Mouse (Mus musculus): Measurements from ENCODE around the gene Ly75. TPM values are rescaled to one million over a fixed set of nuclear protein-coding genes. Genes with fewer than 3 reads are reported as not detected.

Ly75 gene
- total and polyA plus RNA-seq, 2 experiments from 2014 or later: 1.5 to 2.9 TPM

- no peak for ATAC-seq (ENCODE audit: low FRiP score)
- Histone ChIP-seq H3K4me1 (ENCODE audit: insufficient read depth, low read length) (no peaks in the 10 kb centered on the region), H3K27ac (ENCODE audit: low read depth, low read length) (no peak overlapping the region), H3K27me3 (ENCODE audit: insufficient read depth, low read length) (no peaks in the 10 kb centered on the region), H3K4me3 (ENCODE audit: low read depth, low read length) (no peak overlapping the region), H3K9ac (replicated peaks; ENCODE audit: low read length, poor library complexity, severe bottlenecking) (no peak overlapping the region), H3K4me2 (ENCODE audit: low read depth, low read length, poor library complexity, severe bottlenecking) (no peak overlapping the region), H3K9me3 (ENCODE audit: low read length) (no peaks in the 10 kb centered on the region), H3K36me3 (ENCODE audit: insufficient read depth, low read length) (no peaks in the 10 kb centered on the region)
- no peak for DNase-seq (ENCODE audit: low spot score)
- WGBS: 83% methylated on average over 5 of the region's 5 CpGs
- TF ChIP-seq CTCF (IDR thresholded peaks at IDR 0.05): no peak
Observed at GRCm38 (mm10) chr2:60401694-60402093, 18.6 kb upstream of the Ly75 start.

GRCm38 (mm10) chr2:60393786-60394185 lies 10.7 kb upstream of the Ly75 start:
- no peaks in the 10 kb centered on the region for H3K27me3 ChIP-seq (ENCODE audit: insufficient read depth, low read length)
- ATAC-seq (ENCODE audit: low FRiP score) (no peak), DNase-seq (ENCODE audit: low spot score) (no peak)
- H3K4me3 ChIP-seq (ENCODE audit: low read depth, low read length): no peak overlapping the region
- WGBS: 74% methylated on average over 6 of the region's 6 CpGs
- H3K4me2 ChIP-seq (ENCODE audit: low read depth, low read length, poor library complexity, severe bottlenecking): no peak overlapping the region
- H3K9me3 ChIP-seq (ENCODE audit: low read length): no peaks in the 10 kb centered on the region
- H3K4me1 ChIP-seq (ENCODE audit: insufficient read depth, low read length): no peaks in the 10 kb centered on the region
- H3K36me3 ChIP-seq (ENCODE audit: insufficient read depth, low read length): no peaks in the 10 kb centered on the region
- no peak for TF ChIP-seq CTCF (IDR thresholded peaks at IDR 0.05)
- H3K9ac ChIP-seq (replicated peaks; ENCODE audit: low read length, poor library complexity, severe bottlenecking): no peak overlapping the region
- H3K27ac ChIP-seq (ENCODE audit: low read depth, low read length): no peak overlapping the region

GRCm38 (mm10) chr2:60392286-60392685 lies 9.2 kb upstream of the Ly75 start:
- DNase-seq (ENCODE audit: low spot score) (no peak), ATAC-seq (ENCODE audit: low FRiP score) (no peak)
- Histone ChIP-seq H3K4me2 (ENCODE audit: low read depth, low read length, poor library complexity, severe bottlenecking) (no peak overlapping the region), H3K4me3 (ENCODE audit: low read depth, low read length) (no peak overlapping the region), H3K9ac (replicated peaks; ENCODE audit: low read length, poor library complexity, severe bottlenecking) (no peak overlapping the region), H3K27ac (ENCODE audit: low read depth, low read length) (no peak overlapping the region), H3K36me3 (ENCODE audit: insufficient read depth, low read length) (no peaks in the 10 kb centered on the region), H3K4me1 (ENCODE audit: insufficient read depth, low read length) (no peaks in the 10 kb centered on the region), H3K9me3 (ENCODE audit: low read length) (no peaks in the 10 kb centered on the region), H3K27me3 (ENCODE audit: insufficient read depth, low read length) (no peaks in the 10 kb centered on the region)
- 85% methylated on average over 4 of the region's 4 CpGs for WGBS
- TF ChIP-seq CTCF (IDR thresholded peaks at IDR 0.05): no peak

GRCm38 (mm10) chr2:60387363-60387762 lies 4.3 kb upstream of the Ly75 start:
- peaks cover 2% of the 10 kb centered on the region; the same call in 1 of the 2 replicates for H3K27me3 ChIP-seq (ENCODE audit: insufficient read depth, low read length)
- no peak overlapping the region for H3K27ac ChIP-seq (ENCODE audit: low read depth, low read length)
- ATAC-seq (ENCODE audit: low FRiP score) (no peak), DNase-seq (ENCODE audit: low spot score) (no peak)
- no peak overlapping the region for H3K9ac ChIP-seq (replicated peaks; ENCODE audit: low read length, poor library complexity, severe bottlenecking)
- no peak overlapping the region for H3K4me2 ChIP-seq (ENCODE audit: low read depth, low read length, poor library complexity, severe bottlenecking)
- WGBS: 82% methylated on average over 3 of the region's 3 CpGs
- H3K4me3 ChIP-seq (ENCODE audit: low read depth, low read length): no peak overlapping the region
- H3K36me3 ChIP-seq (ENCODE audit: insufficient read depth, low read length): no peaks in the 10 kb centered on the region
- no peak for TF ChIP-seq CTCF (IDR thresholded peaks at IDR 0.05)
- no peaks in the 10 kb centered on the region for H3K4me1 ChIP-seq (ENCODE audit: insufficient read depth, low read length)
- no peaks in the 10 kb centered on the region for H3K9me3 ChIP-seq (ENCODE audit: low read length)

- Histone ChIP-seq H3K4me2 (ENCODE audit: low read depth, low read length, poor library complexity, severe bottlenecking) (no peak overlapping the region), H3K36me3 (ENCODE audit: insufficient read depth, low read length) (no peaks in the 10 kb centered on the region), H3K27ac (ENCODE audit: low read depth, low read length) (no peak overlapping the region), H3K4me1 (ENCODE audit: insufficient read depth, low read length) (no peaks in the 10 kb centered on the region), H3K9ac (replicated peaks; ENCODE audit: low read length, poor library complexity, severe bottlenecking) (no peak overlapping the region), H3K27me3 (ENCODE audit: insufficient read depth, low read length) (peaks cover 4% of the 10 kb centered on the region; the same call in 1 of the 2 replicates), H3K9me3 (ENCODE audit: low read length) (no peaks in the 10 kb centered on the region), H3K4me3 (ENCODE audit: low read depth, low read length) (no peak overlapping the region)
- DNase-seq (ENCODE audit: low spot score) (no peak), ATAC-seq (ENCODE audit: low FRiP score) (no peak)
- no peak for TF ChIP-seq CTCF (IDR thresholded peaks at IDR 0.05)
- WGBS: 87% methylated on average over 2 of the region's 2 CpGs
Observed at GRCm38 (mm10) chr2:60386835-60387234, 3.7 kb upstream of the Ly75 start.

GRCm38 (mm10) chr2:60384763-60385085 lies 1.6 kb upstream of the Ly75 start:
- Histone ChIP-seq H3K9me3 (ENCODE audit: low read length) (no peaks in the 10 kb centered on the region), H3K4me2 (ENCODE audit: low read depth, low read length, poor library complexity, severe bottlenecking) (no peak overlapping the region), H3K36me3 (ENCODE audit: insufficient read depth, low read length) (no peaks in the 10 kb centered on the region), H3K27ac (ENCODE audit: low read depth, low read length) (no peak overlapping the region), H3K4me3 (ENCODE audit: low read depth, low read length) (no peak overlapping the region), H3K27me3 (ENCODE audit: insufficient read depth, low read length) (peaks cover 4% of the 10 kb centered on the region; the same call in 1 of the 2 replicates), H3K4me1 (ENCODE audit: insufficient read depth, low read length) (no peaks in the 10 kb centered on the region), H3K9ac (replicated peaks; ENCODE audit: low read length, poor library complexity, severe bottlenecking) (no peak overlapping the region)
- ATAC-seq (ENCODE audit: low FRiP score): no peak
- TF ChIP-seq CTCF (IDR thresholded peaks at IDR 0.05): no peak
- DNase-seq (ENCODE audit: low spot score): no peak

Data from midbrain, postnatal 0 days (tissue).